Mouse (Mus musculus) heart, postnatal 0 days (tissue): ENCODE results near the gene Ksr1. TPM values are rescaled to one million over a fixed set of nuclear protein-coding genes. Genes with fewer than 3 reads are reported as not detected.

Source experiments
- ATAC-seq: fragments of 200-750 bp; cut with Nextera tagmentation; 2 replicates; pipeline ENCODE4 v1.8.0; 2017; ENCODE audit warnings: low read depth, moderate number of reproducible peaks, moderate library complexity; ENCODE audit not compliant: insufficient read depth
- DNase-seq: peaks from one replicate; pipeline ENCODE4 v3.0.0-alpha.2; 2016; ENCODE audit warnings: low spot score
- H3K27ac ChIP-seq: fragments of 300-500 bp; sonication (generic); 2 replicates; pipeline ENCODE4 v1.5.1; 2014; ENCODE audit warnings: low read depth, mild to moderate bottlenecking
- H3K27me3 ChIP-seq: fragments of 300-500 bp; sonication (generic); 2 replicates; pipeline ENCODE4 v1.6.1; 2014; ENCODE audit warnings: low read length, mixed read lengths; ENCODE audit not compliant: control insufficient read depth, insufficient read depth
- H3K36me3 ChIP-seq: fragments of 300-500 bp; sonication (generic); replicated peaks from 2 replicates; pipeline ENCODE4 v1.6.1; 2014; ENCODE audit warnings: low read length, mixed read lengths; ENCODE audit not compliant: control insufficient read depth, insufficient read depth
- H3K4me1 ChIP-seq: fragments of 300-500 bp; sonication (generic); 2 replicates; pipeline ENCODE4 v1.6.1; 2014; ENCODE audit warnings: antibody characterized with exemption; ENCODE audit not compliant: control insufficient read depth, insufficient read depth
- H3K4me2 ChIP-seq: fragments of 300-500 bp; sonication (generic); 2 replicates; pipeline ENCODE4 v1.6.1; 2014; ENCODE audit warnings: low read depth, mild to moderate bottlenecking, low read length, moderate library complexity
- H3K4me3 ChIP-seq: fragments of 300-500 bp; sonication (generic); 2 replicates; pipeline ENCODE4 v1.5.1; 2014; ENCODE audit warnings: low read depth, low read length
- H3K9ac ChIP-seq: fragments of 300-500 bp; sonication (generic); replicated peaks from 2 replicates; pipeline ENCODE4 v1.6.1; 2014; ENCODE audit warnings: low read depth, low read length, mixed read lengths
- H3K9me3 ChIP-seq: fragments of 300-500 bp; sonication (generic); replicated peaks from 2 replicates; pipeline ENCODE4 v1.6.1; 2016; ENCODE audit warnings: low read length; ENCODE audit not compliant: control insufficient read depth
- CTCF ChIP-seq: IDR thresholded peaks from 2 replicates; pipeline ENCODE4 v1.5.1; 2016; ENCODE audit warnings: antibody characterized with exemption, control low read depth, low read depth
- EP300 ChIP-seq: IDR thresholded peaks from 2 replicates; pipeline ENCODE4 v1.6.1; 2016; ENCODE audit warnings: antibody characterized with exemption, low read depth
- WGBS: fragments of 180-500 bp; shearing (Covaris S2); extraction: QIAGEN DNeasy Blood & Tissue Kit; methylation state at CpG from one replicate; pipeline ENCODE4 v1.1.7; 2014; 5-methylcytosine and 5-hydroxymethylcytosine counted together
- polyA plus RNA-seq: library from polyadenylated mRNA; unstranded; fragments of >200 nt; fragmentation: Nextera tagmentation; extraction: Ambion mirVana; gene quantifications from 2 replicates; pipeline ENCODE4 v1.2.1, GENCODE M21; 2015
- total RNA-seq: library from RNA; depleted of rRNA; stranded (reverse); fragments of >200 nt; gene quantifications from 2 replicates; pipeline ENCODE4 v1.2.3, GENCODE M21; 2014; ENCODE audit warnings: low replicate concordance

The Ksr1 gene
- total and polyA plus RNA-seq, 2 experiments from 2014 or later = 1.5 to 15.2 TPM

DNA sequence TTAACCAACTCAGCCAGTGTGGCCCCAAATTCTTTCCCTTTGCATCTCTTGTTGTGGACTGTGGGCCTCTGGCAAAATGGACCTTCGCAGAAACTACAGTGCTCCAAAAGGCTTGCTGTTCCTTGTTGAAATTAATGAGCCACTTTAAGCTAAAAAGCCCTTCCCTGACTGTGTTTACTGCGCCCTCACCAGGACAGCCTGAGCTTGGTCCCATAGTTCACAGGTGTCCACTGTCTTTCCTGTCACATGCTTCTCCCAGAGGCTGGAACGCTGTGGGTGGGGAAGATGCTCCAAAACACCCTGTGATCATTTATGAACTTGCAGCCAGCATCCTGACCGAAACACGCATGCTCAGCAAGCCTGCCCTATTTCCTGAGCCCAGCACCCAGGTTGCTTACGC is 9.1 kb upstream of the Ksr1 start:
- Histone ChIP-seq H3K9ac (no peak overlapping the region), H3K27ac (no peak overlapping the region), H3K4me3 (no peak overlapping the region), H3K4me2 (no peak overlapping the region), H3K9me3 (no peaks in the 10 kb centered on the region), H3K27me3 (no peaks in the 10 kb centered on the region), H3K36me3 (no peaks in the 10 kb centered on the region), H3K4me1 (no peaks in the 10 kb centered on the region)
- DNase-seq (no peak), ATAC-seq (no peak)
- TF ChIP-seq CTCF (0 out of 2 replicates have a peak, but pooled peaks have one; percentile 6), EP300 (no peak)
- 72% methylated on average over 6 of the region's 6 CpGs for WGBS

DNA sequence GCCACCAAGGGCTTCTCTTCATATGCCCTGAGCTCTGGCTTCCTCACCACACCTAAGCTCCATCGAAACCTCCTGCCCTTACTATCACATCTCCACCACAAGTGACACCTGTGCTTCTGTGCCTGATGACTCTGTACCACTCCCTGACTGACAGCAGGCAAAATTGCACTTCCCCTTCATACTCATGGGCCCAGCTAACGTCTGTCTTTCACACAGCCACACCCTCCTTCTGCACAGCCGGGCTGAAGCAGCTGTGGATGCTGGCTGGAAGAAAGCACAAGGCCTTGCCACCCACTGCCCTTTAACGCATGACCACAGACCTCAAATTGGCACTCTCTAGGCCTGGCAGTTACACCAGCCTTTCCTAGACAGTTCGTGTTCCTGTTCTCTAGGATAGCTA is 6.5 kb upstream of the Ksr1 start:
- Histone ChIP-seq H3K27me3 (no peaks in the 10 kb centered on the region), H3K4me1 (no peaks in the 10 kb centered on the region), H3K4me2 (no peak overlapping the region), H3K4me3 (no peak overlapping the region), H3K9ac (no peak overlapping the region), H3K36me3 (no peaks in the 10 kb centered on the region), H3K9me3 (no peaks in the 10 kb centered on the region), H3K27ac (no peak overlapping the region)
- WGBS = 61% methylated on average over 5 of the region's 5 CpGs
- TF ChIP-seq CTCF = no peak
- TF ChIP-seq EP300 = no peak
- ATAC-seq (no peak), DNase-seq (no peak)

DNA sequence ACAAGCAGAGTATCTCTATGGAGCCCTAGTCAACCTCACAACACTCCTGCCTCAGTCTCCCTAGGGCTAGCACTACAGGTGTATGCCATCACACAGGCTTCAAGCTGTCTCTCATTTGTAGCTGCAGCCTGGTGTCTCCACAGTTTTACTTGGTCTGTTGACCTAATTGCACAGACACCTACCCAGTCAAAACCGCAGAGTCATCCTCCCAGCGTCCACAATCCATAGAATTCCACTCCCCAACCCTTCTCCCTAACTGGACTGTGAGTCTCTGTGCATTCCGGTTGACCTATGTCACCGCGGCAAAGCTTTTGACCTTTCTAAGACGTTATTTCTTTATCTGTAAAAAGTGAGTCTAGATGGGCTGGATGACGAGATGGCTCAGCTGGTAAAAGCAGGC is 5.7 kb upstream of the Ksr1 start:
- TF ChIP-seq EP300 (no peak), CTCF (no peak)
- Histone ChIP-seq H3K27me3 (no peaks in the 10 kb centered on the region), H3K4me3 (no peak overlapping the region), H3K4me2 (no peak overlapping the region), H3K9ac (no peak overlapping the region), H3K36me3 (no peaks in the 10 kb centered on the region), H3K9me3 (no peaks in the 10 kb centered on the region), H3K27ac (no peak overlapping the region), H3K4me1 (no peaks in the 10 kb centered on the region)
- no peak for ATAC-seq
- 68% methylated on average over 7 of the region's 7 CpGs for WGBS
- DNase-seq = no peak

DNA sequence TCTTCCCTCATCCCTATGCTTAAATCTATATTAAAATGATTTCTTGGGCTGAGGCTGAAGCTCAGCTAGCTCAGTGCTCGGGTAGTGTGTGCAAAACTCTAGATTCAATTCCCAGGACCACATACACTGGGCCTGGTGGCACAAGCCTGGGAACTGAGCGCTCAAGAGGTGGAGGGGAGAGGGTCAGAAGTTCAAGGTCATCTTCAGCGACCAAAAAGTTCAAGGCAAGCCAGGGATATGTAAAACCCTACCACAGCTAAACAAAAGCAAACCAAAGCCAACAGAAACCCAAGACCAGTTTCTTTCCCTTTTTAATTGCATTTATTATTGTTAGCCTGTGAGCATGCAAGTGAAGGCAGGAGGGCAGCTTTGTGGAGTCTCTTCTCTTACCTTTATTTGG is 4.1 kb upstream of the Ksr1 start:
- TF ChIP-seq EP300 = no peak
- no peak for TF ChIP-seq CTCF
- Histone ChIP-seq H3K27ac (no peak overlapping the region), H3K4me1 (peaks cover 2% of the 10 kb centered on the region; the same call in 1 of the 2 replicates), H3K36me3 (no peaks in the 10 kb centered on the region), H3K4me2 (no peak overlapping the region), H3K27me3 (no peaks in the 10 kb centered on the region), H3K9ac (no peak overlapping the region), H3K4me3 (no peak overlapping the region), H3K9me3 (no peaks in the 10 kb centered on the region)
- no peak for DNase-seq
- WGBS = 54% methylated on average over 3 of the region's 3 CpGs
- ATAC-seq = no peak

DNA sequence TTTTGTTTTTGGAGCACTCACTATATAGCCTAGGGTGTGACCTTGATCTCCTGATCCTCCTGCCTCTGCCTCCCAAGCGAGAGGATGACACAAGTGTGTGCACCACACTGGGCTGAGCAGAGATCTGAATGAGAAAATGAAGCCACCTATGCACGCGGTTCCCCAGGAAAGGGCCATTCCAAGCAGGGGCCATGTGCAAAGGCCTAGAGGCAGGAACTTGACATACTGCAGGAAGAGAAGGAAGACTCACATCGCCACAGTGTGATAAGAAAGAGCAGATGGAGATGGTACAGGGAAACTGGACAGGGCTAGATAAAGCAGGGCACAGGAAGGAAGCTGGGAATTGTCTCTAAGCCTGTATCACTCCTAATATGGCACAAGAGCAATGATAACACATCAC is 3.1 kb upstream of the Ksr1 start:
- Histone ChIP-seq H3K9ac (no peak overlapping the region), H3K27me3 (no peaks in the 10 kb centered on the region), H3K27ac (no peak overlapping the region), H3K4me2 (no peak overlapping the region), H3K36me3 (no peaks in the 10 kb centered on the region), H3K9me3 (no peaks in the 10 kb centered on the region), H3K4me1 (peaks cover 10% of the 10 kb centered on the region; the same call in 1 of the 2 replicates), H3K4me3 (no peak overlapping the region)
- DNase-seq (no peak), ATAC-seq (no peak)
- TF ChIP-seq EP300 = no peak
- no peak for TF ChIP-seq CTCF
- 63% methylated on average over 4 of the region's 4 CpGs for WGBS

DNA sequence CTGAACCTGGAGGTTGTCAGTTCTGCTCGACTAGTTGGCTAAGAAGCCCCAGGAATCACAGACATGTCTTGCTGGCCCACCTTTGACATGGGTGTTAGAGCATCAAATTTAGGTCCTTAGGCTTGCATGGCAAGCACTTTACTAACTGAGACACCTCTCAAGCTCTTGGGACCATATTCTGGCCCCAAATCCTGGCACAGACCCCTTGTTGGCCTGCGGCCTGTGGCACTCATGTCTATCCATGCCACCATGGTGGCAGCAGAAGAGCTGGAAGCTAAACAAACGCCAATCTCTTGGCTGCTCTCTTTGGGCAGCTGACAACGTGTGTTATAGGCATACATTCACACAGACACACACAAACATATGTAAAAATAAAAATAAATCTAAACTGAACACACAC is 2.6 kb upstream of the Ksr1 start:
- Histone ChIP-seq H3K9me3 (no peaks in the 10 kb centered on the region), H3K27ac (no peak overlapping the region), H3K4me3 (no peak overlapping the region), H3K9ac (no peak overlapping the region), H3K27me3 (no peaks in the 10 kb centered on the region), H3K4me1 (peaks cover 15% of the 10 kb centered on the region; the same call in 1 of the 2 replicates), H3K36me3 (no peaks in the 10 kb centered on the region), H3K4me2 (no peak overlapping the region)
- DNase-seq (no peak), ATAC-seq (no peak)
- 78% methylated on average over 4 of the region's 4 CpGs for WGBS
- TF ChIP-seq EP300 = no peak
- no peak for TF ChIP-seq CTCF
